Mouse (Mus musculus): Measurements from ENCODE around the gene Iqsec1. TPM values are rescaled to one million over a fixed set of nuclear protein-coding genes. Genes with fewer than 3 reads are reported as not detected.

Iqsec1 gene
- polyA plus RNA-seq, 1 experiment from 2014 or later, result 10.7 TPM

- no peaks in the 10 kb centered on the region for H3K36me3 ChIP-seq
- ATAC-seq (ENCODE audit: insufficient read depth, low FRiP score, low read depth), result no peak
- no peak overlapping the region for H3K27ac ChIP-seq
- no peak overlapping the region for H3K4me2 ChIP-seq
- no peak overlapping the region for H3K4me3 ChIP-seq (replicated peaks)
- H3K4me1 ChIP-seq, result no peaks in the 10 kb centered on the region
- 76% methylated on average over 5 of the region's 5 CpGs for WGBS
- no peak overlapping the region for H3K9ac ChIP-seq
- no peaks in the 10 kb centered on the region for H3K9me3 ChIP-seq
- no peaks in the 10 kb centered on the region for H3K27me3 ChIP-seq (replicated peaks)
Observed at GRCm38 (mm10) chr6:90772120-90772519, 216.4 kb downstream of the Iqsec1 start.

- Histone ChIP-seq H3K27ac (no peak overlapping the region), H3K4me2 (no peak overlapping the region), H3K4me1 (peaks cover 10% of the 10 kb centered on the region), H3K9me3 (no peaks in the 10 kb centered on the region), H3K9ac (no peak overlapping the region), H3K4me3 (replicated peaks) (no peak overlapping the region), H3K36me3 (no peaks in the 10 kb centered on the region), H3K27me3 (replicated peaks) (no peaks in the 10 kb centered on the region)
- WGBS, result 68% methylated on average over 2 of the region's 2 CpGs
- ATAC-seq (ENCODE audit: insufficient read depth, low FRiP score, low read depth), result no peak
Observed at GRCm38 (mm10) chr6:90768526-90768925, 220.0 kb downstream of the Iqsec1 start.

- Histone ChIP-seq H3K4me1 (peaks cover 13% of the 10 kb centered on the region), H3K27ac (no peak overlapping the region), H3K4me3 (replicated peaks) (no peak overlapping the region), H3K27me3 (replicated peaks) (no peaks in the 10 kb centered on the region), H3K4me2 (no peak overlapping the region), H3K9me3 (no peaks in the 10 kb centered on the region), H3K36me3 (no peaks in the 10 kb centered on the region), H3K9ac (no peak overlapping the region)
- ATAC-seq (ENCODE audit: insufficient read depth, low FRiP score, low read depth), result no peak
- whole genome bisulfite sequencing, result 93% methylated on average over 1 of the region's 1 CpGs
Observed at GRCm38 (mm10) chr6:90767874-90768273, 220.6 kb downstream of the Iqsec1 start.

GRCm38 (mm10) chr6:90764753-90765152 is 223.7 kb downstream of the Iqsec1 start:
- H3K4me1 ChIP-seq, result peaks cover 15% of the 10 kb centered on the region
- H3K27ac ChIP-seq, result peak overlapping the region; percentile 79
- H3K4me2 ChIP-seq, result no peak overlapping the region
- 60% methylated on average over 2 of the region's 2 CpGs for WGBS
- H3K27me3 ChIP-seq (replicated peaks), result no peaks in the 10 kb centered on the region
- ATAC-seq (ENCODE audit: insufficient read depth, low FRiP score, low read depth), result no peak
- no peaks in the 10 kb centered on the region for H3K36me3 ChIP-seq
- H3K4me3 ChIP-seq (replicated peaks), result no peak overlapping the region
- H3K9me3 ChIP-seq, result no peaks in the 10 kb centered on the region
- no peak overlapping the region for H3K9ac ChIP-seq

DNA sequence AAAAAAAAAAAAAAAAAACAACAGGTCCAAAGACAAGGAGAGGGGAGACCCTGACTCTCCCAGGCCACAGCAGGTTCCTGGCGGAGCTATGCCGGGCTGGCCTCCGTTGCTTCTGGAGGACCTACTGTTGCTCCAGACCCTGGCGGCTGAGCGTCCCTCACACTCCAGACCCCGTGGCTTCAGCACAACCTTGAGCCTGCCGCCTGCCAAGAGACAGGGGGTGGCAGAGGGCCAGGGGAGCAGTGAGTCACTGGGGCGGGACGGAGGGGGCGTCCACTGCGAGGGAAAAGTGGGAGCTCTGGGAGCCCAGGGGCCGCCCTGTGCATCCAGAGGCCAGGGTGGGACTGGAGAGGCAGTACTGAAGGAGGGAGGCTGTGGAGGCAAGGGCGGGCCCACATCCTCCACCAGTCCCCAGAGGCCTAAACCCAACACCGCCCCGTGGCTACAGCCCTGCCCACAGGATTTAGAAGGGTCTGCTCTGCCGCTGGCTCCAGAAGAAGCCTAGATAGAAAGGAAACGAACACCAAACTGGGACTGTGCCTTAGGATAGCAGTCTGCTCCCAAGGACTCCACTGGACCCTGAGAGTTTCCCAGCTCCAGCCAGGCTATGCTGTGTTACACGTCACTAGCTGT is 224.4 kb downstream of the Iqsec1 start:
- Histone ChIP-seq H3K9ac (no peak overlapping the region), H3K27me3 (replicated peaks) (no peaks in the 10 kb centered on the region)

GRCm38 (mm10) chr6:90763295-90763694 is 225.2 kb downstream of the Iqsec1 start:
- no peak overlapping the region for H3K4me3 ChIP-seq (replicated peaks)
- H3K27ac ChIP-seq, result no peak overlapping the region
- no peak overlapping the region for H3K4me2 ChIP-seq
- peaks cover 15% of the 10 kb centered on the region for H3K4me1 ChIP-seq
- H3K36me3 ChIP-seq, result no peaks in the 10 kb centered on the region
- 0 out of 2 replicates have a peak, but pooled peaks have one; percentile 23 for ATAC-seq (ENCODE audit: insufficient read depth, low FRiP score, low read depth)
- H3K9me3 ChIP-seq, result no peaks in the 10 kb centered on the region
- 81% methylated on average over 4 of the region's 4 CpGs for WGBS
- no peaks in the 10 kb centered on the region for H3K27me3 ChIP-seq (replicated peaks)
- no peak overlapping the region for H3K9ac ChIP-seq

More for the DNA sequence above, 224.4 kb downstream of the Iqsec1 start:
- ATAC-seq (ENCODE audit: insufficient read depth, low FRiP score, low read depth), result peak; percentile 87
- H3K4me3 ChIP-seq (replicated peaks), result no peak overlapping the region
- H3K36me3 ChIP-seq, result no peaks in the 10 kb centered on the region
- 30% methylated on average over 17 of the region's 18 CpGs for WGBS
- no peaks in the 10 kb centered on the region for H3K9me3 ChIP-seq
- peak overlapping the region; percentile 79 for H3K27ac ChIP-seq
- peak overlapping the region; percentile 23; the same call in 1 of the 2 replicates for H3K4me2 ChIP-seq
- H3K4me1 ChIP-seq, result peaks cover 15% of the 10 kb centered on the region

DNA sequence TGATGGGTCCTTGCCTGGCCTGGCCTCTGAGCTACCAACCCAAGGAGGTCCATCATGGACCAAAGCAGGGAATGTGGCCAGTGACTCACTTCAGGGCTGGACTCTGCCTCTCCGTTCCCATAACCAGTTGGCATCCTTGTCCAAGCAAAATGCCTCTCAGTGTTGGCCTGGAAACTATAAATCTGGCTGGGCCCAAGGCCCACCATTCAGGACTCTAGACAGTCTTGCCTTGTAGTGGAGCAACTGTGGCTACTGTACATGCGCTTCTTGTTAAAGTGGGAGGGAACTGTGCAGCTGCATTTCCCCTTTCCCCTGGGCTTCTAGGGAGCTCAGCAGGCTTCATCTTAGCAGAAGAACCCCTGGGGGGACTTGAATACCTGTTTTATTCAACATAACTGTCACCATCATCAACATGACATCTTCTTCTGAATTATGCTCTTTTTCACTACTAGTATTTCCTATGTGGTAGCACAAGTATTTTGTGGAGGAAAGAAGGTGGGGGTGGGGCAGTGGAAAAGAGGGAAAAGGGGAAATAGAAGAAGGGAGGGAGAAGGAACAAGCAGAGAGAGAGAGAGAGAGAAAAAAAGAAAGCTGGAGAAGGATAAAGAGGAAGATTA is 226.3 kb downstream of the Iqsec1 start:
- Histone ChIP-seq H3K27ac (no peak overlapping the region), H3K9me3 (no peaks in the 10 kb centered on the region), H3K4me2 (no peak overlapping the region), H3K36me3 (no peaks in the 10 kb centered on the region), H3K9ac (no peak overlapping the region), H3K27me3 (replicated peaks) (no peaks in the 10 kb centered on the region), H3K4me1 (peaks cover 15% of the 10 kb centered on the region), H3K4me3 (replicated peaks) (no peak overlapping the region)
- no peak for ATAC-seq (ENCODE audit: insufficient read depth, low FRiP score, low read depth)
- WGBS, result 94% methylated on average over 2 of the region's 2 CpGs

DNA sequence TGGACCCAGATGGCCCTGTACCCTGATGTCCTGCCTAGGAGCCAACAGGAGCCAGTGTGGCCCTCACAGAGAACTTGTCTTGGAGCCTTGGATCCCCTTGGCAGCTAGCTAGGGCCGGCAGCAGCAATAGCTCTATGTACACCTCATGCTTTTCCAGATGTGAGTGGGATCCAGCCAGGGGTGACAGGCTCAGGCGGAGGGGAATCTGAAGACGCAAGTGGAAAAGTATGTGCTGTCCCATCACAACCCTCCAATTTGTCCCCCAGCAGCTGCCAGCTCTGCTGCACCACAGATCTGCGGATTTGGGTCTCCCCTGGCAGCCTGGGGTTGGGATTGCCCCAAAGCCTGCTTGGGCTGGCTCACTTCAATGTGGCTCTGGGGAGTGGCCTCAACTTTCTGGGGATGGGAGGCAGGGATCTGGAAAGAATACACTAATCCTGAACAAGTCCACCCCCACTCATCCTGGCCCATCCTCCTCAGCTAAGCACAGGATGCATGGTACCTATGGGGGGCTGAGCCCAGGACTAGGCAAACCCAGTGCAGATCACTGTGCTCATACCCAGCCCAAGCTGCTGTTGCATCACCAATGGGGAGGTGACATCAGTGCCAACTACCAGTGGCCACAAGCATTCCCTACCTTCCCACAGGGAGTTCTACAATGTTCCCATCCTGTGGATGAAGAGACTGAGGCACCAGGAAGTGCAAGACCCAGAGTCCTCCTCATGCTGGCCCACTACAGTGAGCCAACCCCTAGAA is 227.0 kb downstream of the Iqsec1 start:
- Histone ChIP-seq H3K4me3 (replicated peaks) (no peak overlapping the region), H3K9ac (no peak overlapping the region), H3K4me2 (no peak overlapping the region), H3K4me1 (peaks cover 15% of the 10 kb centered on the region), H3K27ac (no peak overlapping the region), H3K36me3 (no peaks in the 10 kb centered on the region), H3K27me3 (replicated peaks) (no peaks in the 10 kb centered on the region), H3K9me3 (no peaks in the 10 kb centered on the region)
- no peak for ATAC-seq (ENCODE audit: insufficient read depth, low FRiP score, low read depth)
- WGBS, result 90% methylated on average over 4 of the region's 4 CpGs

- peaks cover 15% of the 10 kb centered on the region for H3K4me1 ChIP-seq
- no peak overlapping the region for H3K4me3 ChIP-seq (replicated peaks)
- H3K27ac ChIP-seq, result no peak overlapping the region
- H3K9ac ChIP-seq, result no peak overlapping the region
- no peak for ATAC-seq (ENCODE audit: insufficient read depth, low FRiP score, low read depth)
- WGBS, result 61% methylated on average over 5 of the region's 5 CpGs
- H3K27me3 ChIP-seq (replicated peaks), result no peaks in the 10 kb centered on the region
- H3K36me3 ChIP-seq, result no peaks in the 10 kb centered on the region
- no peaks in the 10 kb centered on the region for H3K9me3 ChIP-seq
- no peak overlapping the region for H3K4me2 ChIP-seq
Observed at GRCm38 (mm10) chr6:90760886-90761285, 227.6 kb downstream of the Iqsec1 start.

GRCm38 (mm10) chr6:90759754-90760153 is 228.7 kb downstream of the Iqsec1 start:
- Histone ChIP-seq H3K36me3 (no peaks in the 10 kb centered on the region), H3K27ac (no peak overlapping the region), H3K9ac (no peak overlapping the region), H3K4me3 (replicated peaks) (no peak overlapping the region), H3K4me1 (peaks cover 13% of the 10 kb centered on the region), H3K27me3 (replicated peaks) (no peaks in the 10 kb centered on the region), H3K4me2 (no peak overlapping the region), H3K9me3 (no peaks in the 10 kb centered on the region)
- ATAC-seq (ENCODE audit: insufficient read depth, low FRiP score, low read depth), result no peak
- WGBS, result 82% methylated on average over 2 of the region's 2 CpGs

GRCm38 (mm10) chr6:90758155-90758554 is 230.3 kb downstream of the Iqsec1 start:
- Histone ChIP-seq H3K4me2 (no peak overlapping the region), H3K27ac (no peak overlapping the region), H3K4me3 (replicated peaks) (no peak overlapping the region), H3K36me3 (no peaks in the 10 kb centered on the region), H3K9ac (no peak overlapping the region), H3K27me3 (replicated peaks) (no peaks in the 10 kb centered on the region), H3K4me1 (0 out of 2 replicates have a peak, but pooled peaks cover 2% of the 10 kb centered on the region), H3K9me3 (no peaks in the 10 kb centered on the region)
- WGBS, result 77% methylated on average over 2 of the region's 2 CpGs
- ATAC-seq (ENCODE audit: insufficient read depth, low FRiP score, low read depth), result no peak

- H3K4me1 ChIP-seq, result 0 out of 2 replicates have a peak, but pooled peaks cover 2% of the 10 kb centered on the region
- H3K36me3 ChIP-seq, result no peaks in the 10 kb centered on the region
- no peaks in the 10 kb centered on the region for H3K27me3 ChIP-seq (replicated peaks)
- no peak overlapping the region for H3K4me3 ChIP-seq (replicated peaks)
- WGBS, result 62% methylated on average over 12 of the region's 12 CpGs
- H3K9me3 ChIP-seq, result no peaks in the 10 kb centered on the region
- H3K27ac ChIP-seq, result no peak overlapping the region
- no peak for ATAC-seq (ENCODE audit: insufficient read depth, low FRiP score, low read depth)
- no peak overlapping the region for H3K9ac ChIP-seq
- H3K4me2 ChIP-seq, result no peak overlapping the region
Observed at GRCm38 (mm10) chr6:90757427-90757883, 231.0 kb downstream of the Iqsec1 start.

Data from stomach, embryonic 15.5 days (tissue).